Mouse (Mus musculus) heart, embryonic 12.5 days (tissue): Measurements from ENCODE around the gene Med22. TPM values are rescaled to one million over a fixed set of nuclear protein-coding genes. Genes with fewer than 3 reads are reported as not detected.
A peak's percentile ranks its signal among the peaks of the same experiment; 100 is the strongest.

Experiments used
- ATAC-seq: fragments of 200-750 bp; cut with Nextera tagmentation; 2 replicates; pipeline ENCODE4 v1.8.0; 2017; ENCODE audit warnings: moderate TSS enrichment, moderate library complexity; ENCODE audit not compliant: insufficient number of reproducible peaks, low FRiP score
- H3K27ac ChIP-seq: fragments of 300-500 bp; sonication (generic); 2 replicates; pipeline ENCODE4 v1.5.1; 2016; ENCODE audit warnings: mild to moderate bottlenecking, moderate library complexity; ENCODE audit not compliant: poor library complexity, severe bottlenecking
- H3K27me3 ChIP-seq: fragments of 300-500 bp; sonication (generic); replicated peaks from 2 replicates; pipeline ENCODE4 v1.6.1; 2016; ENCODE audit warnings: mild to moderate bottlenecking, moderate library complexity
- H3K36me3 ChIP-seq: fragments of 300-500 bp; sonication (generic); 2 replicates; pipeline ENCODE4 v1.6.1; 2016; ENCODE audit warnings: mild to moderate bottlenecking, moderate library complexity
- H3K4me1 ChIP-seq: fragments of 300-500 bp; sonication (generic); replicated peaks from 2 replicates; pipeline ENCODE4 v1.6.1; 2016; ENCODE audit warnings: mild to moderate bottlenecking
- H3K4me2 ChIP-seq: fragments of 300-500 bp; sonication (generic); 2 replicates; pipeline ENCODE4 v1.6.1; 2016; ENCODE audit warnings: mild to moderate bottlenecking, moderate library complexity
- H3K4me3 ChIP-seq: fragments of 300-500 bp; sonication (generic); 2 replicates; pipeline ENCODE4 v1.5.1; 2016; ENCODE audit warnings: mild to moderate bottlenecking
- H3K9ac ChIP-seq: fragments of 300-500 bp; sonication (generic); 2 replicates; pipeline ENCODE4 v1.6.1; 2016; ENCODE audit warnings: mild to moderate bottlenecking, moderate library complexity
- H3K9me3 ChIP-seq: fragments of 300-500 bp; sonication (generic); replicated peaks from 2 replicates; pipeline ENCODE4 v1.6.1; 2016; ENCODE audit warnings: mild to moderate bottlenecking, moderate library complexity
- WGBS: fragments of 180-500 bp; shearing (Covaris S2); methylation state at CpG from one replicate; pipeline ENCODE4 v1.1.7; 2016; 5-methylcytosine and 5-hydroxymethylcytosine counted together
- polyA plus RNA-seq: library from polyadenylated mRNA; unstranded; fragments of >200 nt; fragmentation: Nextera tagmentation; extraction: Ambion mirVana; gene quantifications from 2 replicates; pipeline ENCODE4 v1.2.1, GENCODE M21; 2016

The Med22 gene
- polyA plus RNA-seq, 1 experiment from 2014 or later = 38.9 TPM

GRCm38 (mm10) chr2:26915927-26916728 lies 5.7 kb upstream of the Med22 start, which contains the start of the genes Surf2 and Surf1:
Surf2 (plus strand) TSS chr2:26916367.
Surf1 (minus strand) TSS chr2:26916530.
- peak within 1 kb of the TSS; percentile 93 for H3K4me2 ChIP-seq
- peak within 1 kb of the TSS; percentile 53 for H3K27ac ChIP-seq
- peak; percentile 74 for ATAC-seq
- H3K36me3 ChIP-seq = peaks cover 72% of the 10 kb centered on the region
- WGBS = 1% methylated on average over 46 of the region's 47 CpGs
- H3K27me3 ChIP-seq = no peaks in the 10 kb centered on the region
- peak within 1 kb of the TSS; percentile 85 for H3K9ac ChIP-seq
- peak within 1 kb of the TSS; percentile 81 for H3K4me3 ChIP-seq
- no peaks in the 10 kb centered on the region for H3K9me3 ChIP-seq
- H3K4me1 ChIP-seq = peaks cover 45% of the 10 kb centered on the region

DNA sequence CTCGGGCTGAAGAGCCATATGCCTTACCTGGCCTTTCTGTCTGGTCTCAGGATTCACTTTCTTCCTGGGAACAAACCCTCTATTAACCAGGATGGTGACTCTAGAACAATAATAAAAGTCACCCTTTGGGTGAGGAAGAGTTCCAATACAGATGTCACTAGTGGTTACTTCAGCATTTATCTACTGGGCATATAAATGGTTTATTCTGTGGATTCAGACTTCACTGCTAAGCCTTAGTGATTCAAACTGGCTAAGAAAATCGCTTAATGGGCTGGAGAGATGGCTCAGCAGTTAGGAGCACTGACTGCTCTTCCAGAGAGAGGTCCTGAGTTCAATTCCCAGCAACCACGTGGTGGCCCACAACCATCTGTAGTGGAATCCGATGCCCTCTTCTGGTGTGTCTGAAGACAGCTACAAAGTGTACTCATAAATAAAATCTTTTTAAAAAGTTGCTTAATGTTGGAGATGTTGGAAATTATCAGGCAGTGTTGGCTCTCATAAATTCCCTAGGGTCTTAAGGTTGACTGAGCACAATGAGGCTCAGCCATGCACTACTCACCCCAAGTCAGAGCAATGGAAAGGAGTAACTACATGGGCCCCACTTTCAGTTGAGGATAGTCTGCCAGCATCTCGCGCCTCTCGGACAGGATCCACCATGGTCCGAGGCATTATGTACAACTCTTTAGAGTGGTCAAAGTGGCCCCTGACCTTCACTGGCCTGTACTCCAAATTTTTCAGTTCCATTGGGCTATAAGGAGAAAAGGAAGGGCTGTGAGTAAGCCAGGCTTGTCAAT lies 3.9 kb upstream of the Med22 start:
- Histone ChIP-seq H3K27ac (no peak overlapping the region), H3K9me3 (no peaks in the 10 kb centered on the region), H3K4me2 (no peak overlapping the region; the same call in 1 of the 2 replicates), H3K9ac (no peak overlapping the region), H3K36me3 (peaks cover 54% of the 10 kb centered on the region), H3K27me3 (no peaks in the 10 kb centered on the region), H3K4me1 (peaks cover 49% of the 10 kb centered on the region), H3K4me3 (no peak overlapping the region)
- 63% methylated on average over 8 of the region's 8 CpGs for WGBS
- no peak for ATAC-seq

DNA sequence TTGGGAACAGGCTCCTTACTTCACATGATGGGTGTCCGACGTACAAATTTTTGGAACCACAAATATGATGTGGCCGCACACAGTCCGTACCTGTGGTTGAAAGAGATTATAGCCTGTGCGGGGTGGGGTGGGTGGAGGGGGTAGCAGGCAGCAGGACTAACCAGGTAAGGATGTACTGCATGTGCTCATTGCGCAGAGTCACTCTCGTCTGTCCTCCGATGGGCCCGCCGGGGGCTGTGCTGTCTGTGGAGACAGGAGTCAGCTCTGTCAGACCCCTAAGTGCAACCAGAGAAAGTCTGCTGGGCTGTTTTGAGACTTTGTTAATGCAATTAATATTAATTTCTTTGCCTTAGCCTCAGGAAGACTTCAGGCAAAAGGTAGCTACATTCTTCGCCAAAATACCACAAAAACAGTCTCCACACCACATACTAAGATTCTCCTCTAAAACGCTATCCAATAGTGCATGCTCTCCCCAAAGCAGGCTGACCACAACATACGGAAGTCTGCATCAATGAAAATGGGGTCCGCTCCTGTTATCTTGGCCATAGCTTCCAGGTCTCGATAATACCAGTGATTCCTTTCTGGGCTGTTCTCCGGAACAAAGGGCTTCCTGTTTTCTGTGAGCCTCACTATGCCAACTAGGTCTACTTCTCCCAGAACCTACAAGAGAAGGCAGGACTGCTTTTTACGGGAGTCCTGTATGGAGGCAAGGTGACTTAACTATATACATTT lies 3.1 kb upstream of the Med22 start:
- WGBS = 75% methylated on average over 17 of the region's 17 CpGs
- H3K4me3 ChIP-seq = no peak overlapping the region
- H3K4me1 ChIP-seq = peaks cover 57% of the 10 kb centered on the region
- no peak overlapping the region for H3K4me2 ChIP-seq
- H3K9me3 ChIP-seq = no peaks in the 10 kb centered on the region
- ATAC-seq = no peak
- H3K27me3 ChIP-seq = no peaks in the 10 kb centered on the region
- no peak overlapping the region for H3K9ac ChIP-seq
- H3K36me3 ChIP-seq = peaks cover 46% of the 10 kb centered on the region
- H3K27ac ChIP-seq = no peak overlapping the region

- peak overlapping the region; percentile 96 for H3K9ac ChIP-seq
- no peaks in the 10 kb centered on the region for H3K9me3 ChIP-seq
- no peak for ATAC-seq
- peak overlapping the region; percentile 95 for H3K4me2 ChIP-seq
- peak overlapping the region; percentile 79 for H3K4me3 ChIP-seq
- H3K36me3 ChIP-seq = peaks cover 44% of the 10 kb centered on the region
- H3K27ac ChIP-seq = no peak overlapping the region
- 80% methylated on average over 5 of the region's 5 CpGs for WGBS
- no peaks in the 10 kb centered on the region for H3K27me3 ChIP-seq
- peaks cover 51% of the 10 kb centered on the region for H3K4me1 ChIP-seq
Measured at GRCm38 (mm10) chr2:26912253-26912770, 1.8 kb upstream of the Med22 start.

- H3K9me3 ChIP-seq = no peaks in the 10 kb centered on the region
- peak overlapping the region; percentile 96 for H3K9ac ChIP-seq
- peaks cover 44% of the 10 kb centered on the region for H3K4me1 ChIP-seq
- H3K4me2 ChIP-seq = peak overlapping the region; percentile 95
- H3K4me3 ChIP-seq = peak overlapping the region; percentile 79
- WGBS = 1% methylated on average over 37 of the region's 37 CpGs
- ATAC-seq = peak; percentile 56
- H3K27me3 ChIP-seq = no peaks in the 10 kb centered on the region
- peak overlapping the region; percentile 91 for H3K27ac ChIP-seq
- peaks cover 55% of the 10 kb centered on the region for H3K36me3 ChIP-seq
Measured at GRCm38 (mm10) chr2:26910994-26911765, 703 bp upstream of the Med22 start.

DNA sequence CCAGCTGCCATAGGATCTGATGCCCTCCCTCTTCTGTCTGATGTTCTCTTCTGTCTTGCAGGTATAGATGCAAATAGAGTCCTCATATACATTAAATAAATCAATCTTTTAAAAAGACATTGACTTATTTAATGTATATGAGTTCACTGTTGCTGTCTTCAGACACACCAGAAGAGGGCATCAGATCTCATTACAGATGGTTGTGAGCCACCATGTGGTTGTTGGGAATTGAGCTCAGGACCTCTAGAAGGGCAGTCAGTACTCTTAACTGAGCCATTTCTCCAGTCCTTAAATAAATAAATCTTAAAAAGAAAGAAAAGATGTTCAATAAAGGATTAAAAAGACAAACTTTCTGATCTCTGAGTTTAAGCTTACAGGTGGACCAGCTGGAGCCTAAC lies 1.1 kb downstream of the Med22 start:
- H3K9ac ChIP-seq = peak overlapping the region; percentile 84
- H3K27ac ChIP-seq = peak overlapping the region; percentile 86; the same call in 1 of the 2 replicates
- no peaks in the 10 kb centered on the region for H3K9me3 ChIP-seq
- peak overlapping the region; percentile 79 for H3K4me3 ChIP-seq
- peak overlapping the region; percentile 95 for H3K4me2 ChIP-seq
- peaks cover 66% of the 10 kb centered on the region for H3K36me3 ChIP-seq
- ATAC-seq = no peak
- H3K27me3 ChIP-seq = no peaks in the 10 kb centered on the region
- peaks cover 34% of the 10 kb centered on the region for H3K4me1 ChIP-seq

- no peak for ATAC-seq
Measured at GRCm38 (mm10) chr2:26908710-26909386, 1.6 kb downstream of the Med22 start.

DNA sequence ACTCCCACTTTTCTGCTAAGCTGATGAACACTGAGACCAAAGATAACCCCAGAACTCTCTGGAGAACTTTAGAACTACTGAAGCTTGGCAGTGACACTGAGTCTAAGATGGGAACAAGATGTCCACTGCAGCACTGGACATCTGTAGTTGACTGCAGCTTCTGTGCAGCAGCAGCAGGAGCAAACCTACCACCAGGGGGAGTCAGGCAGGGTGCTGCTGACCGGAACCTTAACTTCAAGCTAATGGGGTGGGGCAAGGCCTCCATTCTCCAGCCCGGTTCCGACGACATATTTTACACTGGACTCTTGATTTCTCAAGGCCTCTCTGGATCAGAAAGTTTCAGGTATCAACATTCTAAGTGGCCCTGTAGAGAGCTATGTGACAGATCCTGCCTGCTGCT lies 3.4 kb downstream of the Med22 start:
- Histone ChIP-seq H3K27ac (no peak overlapping the region), H3K36me3 (peaks cover 47% of the 10 kb centered on the region), H3K4me3 (no peak overlapping the region), H3K4me2 (no peak overlapping the region), H3K9ac (no peak overlapping the region), H3K27me3 (no peaks in the 10 kb centered on the region), H3K4me1 (peaks cover 34% of the 10 kb centered on the region), H3K9me3 (no peaks in the 10 kb centered on the region)
- 58% methylated on average over 4 of the region's 4 CpGs for WGBS
- no peak for ATAC-seq

More at GRCm38 (mm10) chr2:26908710-26909386, 1.6 kb downstream of the Med22 start:
- Histone ChIP-seq H3K4me1 (peaks cover 37% of the 10 kb centered on the region), H3K4me3 (peak overlapping the region; percentile 79), H3K4me2 (peak overlapping the region; percentile 95), H3K9me3 (no peaks in the 10 kb centered on the region), H3K27me3 (no peaks in the 10 kb centered on the region), H3K36me3 (peaks cover 64% of the 10 kb centered on the region), H3K27ac (no peak overlapping the region), H3K9ac (peak overlapping the region; percentile 58)
- WGBS = 77% methylated on average over 18 of the region's 18 CpGs

DNA sequence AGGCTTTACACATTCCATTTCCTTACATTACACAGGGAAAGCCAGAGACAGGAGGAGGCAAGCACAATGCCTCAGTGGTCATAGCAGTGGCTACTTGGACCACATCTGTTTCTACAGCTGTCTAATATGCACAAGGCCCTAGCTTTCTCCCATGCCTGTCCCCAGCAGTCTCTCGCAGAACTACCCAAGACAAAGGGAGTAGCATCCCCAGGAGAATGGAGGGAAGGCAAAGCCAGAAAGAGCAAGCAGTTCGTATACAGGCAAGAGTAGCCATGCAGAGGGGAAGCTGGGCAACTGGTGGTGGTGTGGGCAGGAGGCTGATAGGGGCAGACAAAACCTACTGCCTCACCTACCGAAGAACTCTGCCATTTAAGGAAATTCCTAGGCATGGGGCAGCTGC lies 4.0 kb downstream of the Med22 start:
- no peaks in the 10 kb centered on the region for H3K9me3 ChIP-seq
- H3K27ac ChIP-seq = no peak overlapping the region
- ATAC-seq = no peak
- H3K4me2 ChIP-seq = no peak overlapping the region
- peaks cover 34% of the 10 kb centered on the region for H3K4me1 ChIP-seq
- H3K4me3 ChIP-seq = no peak overlapping the region
- no peak overlapping the region for H3K9ac ChIP-seq
- WGBS = 92% methylated on average over 3 of the region's 3 CpGs
- peaks cover 40% of the 10 kb centered on the region for H3K36me3 ChIP-seq
- H3K27me3 ChIP-seq = no peaks in the 10 kb centered on the region

DNA sequence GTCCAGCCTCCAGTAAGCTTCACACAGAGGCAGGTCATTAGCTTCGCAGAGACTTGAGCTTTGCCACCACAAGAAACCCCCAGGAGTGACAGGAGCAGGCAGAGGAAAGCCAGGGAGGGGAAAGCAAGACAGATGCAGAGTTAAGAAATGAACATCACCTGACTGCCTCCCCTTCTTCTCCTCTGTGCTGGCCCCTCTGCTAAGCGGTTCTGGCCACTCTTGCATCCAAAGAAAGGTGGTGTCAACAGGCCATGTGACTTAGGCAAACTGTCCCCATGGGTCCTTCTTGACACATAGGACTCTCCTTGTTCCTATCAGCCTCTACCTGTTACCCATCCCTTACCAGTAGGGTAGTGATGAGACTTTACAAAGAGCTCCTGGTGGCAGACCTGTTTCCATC lies 4.5 kb downstream of the Med22 start:
- Histone ChIP-seq H3K4me1 (peaks cover 36% of the 10 kb centered on the region), H3K27me3 (no peaks in the 10 kb centered on the region), H3K9me3 (no peaks in the 10 kb centered on the region), H3K9ac (no peak overlapping the region), H3K4me3 (no peak overlapping the region), H3K36me3 (peaks cover 39% of the 10 kb centered on the region), H3K27ac (no peak overlapping the region), H3K4me2 (no peak overlapping the region)
- ATAC-seq = no peak
- WGBS = 93% methylated on average over 2 of the region's 2 CpGs
